Mouse (Mus musculus) ES-Bruce4 (cell line): ENCODE results near the gene Glp1r.

ENCODE experiments used
- CTCF ChIP-seq: IDR thresholded peaks from one replicate; pipeline ENCODE4 v1.8.1; 2011; ENCODE audit warnings: low read depth, low read length
- POLR2A ChIP-seq: IDR thresholded peaks from one replicate; pipeline ENCODE4 v1.8.1; 2011; ENCODE audit warnings: low read length; ENCODE audit not compliant: insufficient read depth

DNA sequence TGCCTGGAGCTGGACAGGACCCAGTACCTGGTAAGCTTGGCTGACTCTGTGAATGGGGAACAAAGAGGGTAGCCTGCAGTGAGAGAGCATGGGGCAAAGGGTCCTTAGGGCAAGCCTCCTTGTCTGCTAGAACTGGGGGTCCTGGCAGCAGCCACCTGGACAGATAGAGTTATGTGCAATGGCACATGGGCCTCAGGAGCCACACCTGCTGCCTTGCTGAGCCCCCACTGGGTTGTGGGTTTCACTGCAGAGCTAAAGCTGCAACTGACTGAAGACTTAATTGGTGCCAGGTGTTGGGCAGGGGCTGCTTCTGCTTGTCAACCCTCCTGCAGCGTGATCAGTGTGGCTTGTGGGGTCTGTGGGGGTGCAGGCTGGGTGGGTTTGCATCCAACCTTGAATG lies 9.5 kb upstream of the Glp1r start:
- TF ChIP-seq CTCF = no peak
- TF ChIP-seq POLR2A = no peak
